Mouse (Mus musculus): ENCODE data around the gene Eif1. TPM values are rescaled to one million over a fixed set of nuclear protein-coding genes. Genes with fewer than 3 reads are reported as not detected.
A peak's percentile ranks its signal among the peaks of the same experiment; 100 is the strongest.
"Not testable (repeated sequence)": the region's sequence is repeated elsewhere in the genome, so short reads cannot be mapped to it uniquely, and the experiment has no call there.

Gene Eif1
- total and polyA plus RNA-seq, 2 experiments from 2014 or later = 76.5 to 1,318 TPM

GRCm38 (mm10) chr11:100327316-100327715, 7.6 kb downstream of the Eif1 start:
- 29% methylated on average over 11 of the region's 11 CpGs for WGBS
- Histone ChIP-seq H3K9me3 (ENCODE audit: low read length) (no peaks in the 10 kb centered on the region), H3K4me1 (ENCODE audit: insufficient read depth, low read length) (peaks cover under 1% of the 10 kb centered on the region; the same call in 1 of the 2 replicates), H3K27me3 (ENCODE audit: insufficient read depth, low read length) (no peaks in the 10 kb centered on the region), H3K9ac (replicated peaks; ENCODE audit: low read length) (no peak overlapping the region), H3K4me3 (ENCODE audit: low read length) (no peak overlapping the region), H3K27ac (no peak overlapping the region), H3K4me2 (ENCODE audit: low read depth, low read length) (no peak overlapping the region), H3K36me3 (ENCODE audit: insufficient read depth, low read length) (peaks cover 1% of the 10 kb centered on the region; the same call in 1 of the 2 replicates)
- no peak for ATAC-seq
- no peak for TF ChIP-seq CTCF (IDR thresholded peaks at IDR 0.05; ENCODE audit: low read depth)
- peak; percentile 34 for DNase-seq (ENCODE audit: low spot score)

- H3K4me3 ChIP-seq (ENCODE audit: low read length) = no peak overlapping the region
- DNase-seq (ENCODE audit: low spot score) = no peak
- no peak overlapping the region for H3K27ac ChIP-seq
- H3K4me1 ChIP-seq (ENCODE audit: insufficient read depth, low read length) = peaks cover 5% of the 10 kb centered on the region; the same call in 1 of the 2 replicates
- 79% methylated on average over 6 of the region's 6 CpGs for WGBS
- ATAC-seq = no peak
- no peak overlapping the region for H3K4me2 ChIP-seq (ENCODE audit: low read depth, low read length)
- no peaks in the 10 kb centered on the region for H3K27me3 ChIP-seq (ENCODE audit: insufficient read depth, low read length)
- no peak for TF ChIP-seq CTCF (IDR thresholded peaks at IDR 0.05; ENCODE audit: low read depth)
- H3K9ac ChIP-seq (replicated peaks; ENCODE audit: low read length) = no peak overlapping the region
- H3K36me3 ChIP-seq (ENCODE audit: insufficient read depth, low read length) = no peaks in the 10 kb centered on the region
- no peaks in the 10 kb centered on the region for H3K9me3 ChIP-seq (ENCODE audit: low read length)
Observed at GRCm38 (mm10) chr11:100327761-100328160, 8.1 kb downstream of the Eif1 start.

- Histone ChIP-seq H3K4me1 (ENCODE audit: insufficient read depth, low read length) (peaks cover 12% of the 10 kb centered on the region), H3K4me2 (ENCODE audit: low read depth, low read length) (no peak overlapping the region), H3K36me3 (ENCODE audit: insufficient read depth, low read length) (no peaks in the 10 kb centered on the region), H3K27ac (no peak overlapping the region), H3K4me3 (ENCODE audit: low read length) (no peak overlapping the region), H3K9ac (replicated peaks; ENCODE audit: low read length) (no peak overlapping the region), H3K9me3 (ENCODE audit: low read length) (no peaks in the 10 kb centered on the region), H3K27me3 (ENCODE audit: insufficient read depth, low read length) (no peaks in the 10 kb centered on the region)
- 30% methylated on average over 16 of the region's 16 CpGs for WGBS
- ATAC-seq (no peak), DNase-seq (ENCODE audit: low spot score) (peak; percentile 33)
- no peak for TF ChIP-seq CTCF (IDR thresholded peaks at IDR 0.05; ENCODE audit: low read depth)
Observed at GRCm38 (mm10) chr11:100330235-100330634, 10.6 kb downstream of the Eif1 start.

GRCm38 (mm10) chr11:100330816-100331375, 11.2 kb downstream of the Eif1 start:
- not testable (repeated sequence) for ATAC-seq; H3K27me3 ChIP-seq (ENCODE audit: insufficient read depth, low read length); H3K4me2 ChIP-seq (ENCODE audit: low read depth, low read length); DNase-seq (ENCODE audit: low spot score); H3K27ac ChIP-seq; H3K36me3 ChIP-seq (ENCODE audit: insufficient read depth, low read length); H3K4me3 ChIP-seq (ENCODE audit: low read length); H3K9ac ChIP-seq (replicated peaks; ENCODE audit: low read length); H3K9me3 ChIP-seq (ENCODE audit: low read length)
- WGBS = 59% methylated on average over 8 of the region's 8 CpGs
- peaks cover 12% of the 10 kb centered on the region for H3K4me1 ChIP-seq (ENCODE audit: insufficient read depth, low read length)

- TF ChIP-seq CTCF (IDR thresholded peaks at IDR 0.05; ENCODE audit: low read depth) = no peak
- H3K27me3 ChIP-seq (ENCODE audit: insufficient read depth, low read length) = no peaks in the 10 kb centered on the region
Observed at GRCm38 (mm10) chr11:100332766-100333515, 13.3 kb downstream of the Eif1 start.

GRCm38 (mm10) chr11:100333944-100334457, 14.3 kb downstream of the Eif1 start, which contains the start of gene Gast:
TSS of gene Gast (plus strand) at chr11:100334407.
- Histone ChIP-seq H3K4me1 (ENCODE audit: insufficient read depth, low read length) (peaks cover 12% of the 10 kb centered on the region), H3K4me2 (ENCODE audit: low read depth, low read length) (no peak within 1 kb of the TSS), H3K9ac (replicated peaks; ENCODE audit: low read length) (no peak within 1 kb of the TSS)

More at GRCm38 (mm10) chr11:100332766-100333515, 13.3 kb downstream of the Eif1 start:
- Histone ChIP-seq H3K4me3 (ENCODE audit: low read length) (no peak overlapping the region), H3K27ac (peak overlapping the region; percentile 79), H3K9me3 (ENCODE audit: low read length) (no peaks in the 10 kb centered on the region), H3K9ac (replicated peaks; ENCODE audit: low read length) (no peak overlapping the region), H3K4me1 (ENCODE audit: insufficient read depth, low read length) (peaks cover 12% of the 10 kb centered on the region), H3K36me3 (ENCODE audit: insufficient read depth, low read length) (no peaks in the 10 kb centered on the region), H3K4me2 (ENCODE audit: low read depth, low read length) (no peak overlapping the region)
- DNase-seq (ENCODE audit: low spot score) (peak; percentile 81), ATAC-seq (peak; percentile 82)
- WGBS = 20% methylated on average over 9 of the region's 9 CpGs

More at GRCm38 (mm10) chr11:100333944-100334457, 14.3 kb downstream of the Eif1 start, which contains the start of gene Gast:
- no peaks in the 10 kb centered on the region for H3K9me3 ChIP-seq (ENCODE audit: low read length)
- TF ChIP-seq CTCF (IDR thresholded peaks at IDR 0.05; ENCODE audit: low read depth) = no peak
- no peak within 1 kb of the TSS for H3K4me3 ChIP-seq (ENCODE audit: low read length)
- H3K27me3 ChIP-seq (ENCODE audit: insufficient read depth, low read length) = no peaks in the 10 kb centered on the region
- no peaks in the 10 kb centered on the region for H3K36me3 ChIP-seq (ENCODE audit: insufficient read depth, low read length)
- DNase-seq (ENCODE audit: low spot score) (peak; percentile 1), ATAC-seq (no peak)
- peak within 1 kb of the TSS; percentile 79; the same call in 1 of the 2 replicates for H3K27ac ChIP-seq
- WGBS = 69% methylated on average over 6 of the region's 6 CpGs

Measured in hindbrain, postnatal 0 days (tissue).